Mouse (Mus musculus) urinary bladder, postnatal 25 days (tissue): ENCODE data around the gene Rdm1.

ENCODE experiments used
- DNase-seq: peaks from one replicate; pipeline ENCODE4 v3.0.0; 2022; ENCODE audit warnings: low spot score

The Rdm1 gene

GRCm38 (mm10) chr11:101657886-101658750, 31.1 kb downstream of the Rdm1 start:
- peak; percentile 78 for DNase-seq

GRCm38 (mm10) chr11:101658751-101659558, 32.0 kb downstream of the Rdm1 start:
- peak; percentile 55 for DNase-seq

- DNase-seq, result no peak
Observed at GRCm38 (mm10) chr11:101661191-101661590, 34.2 kb downstream of the Rdm1 start.

- no peak for DNase-seq
Observed at GRCm38 (mm10) chr11:101661786-101662185, 34.8 kb downstream of the Rdm1 start.

GRCm38 (mm10) chr11:101663229-101664027, 36.4 kb downstream of the Rdm1 start:
- DNase-seq, result no peak

GRCm38 (mm10) chr11:101664825-101665635, 38.0 kb downstream of the Rdm1 start, which contains the start of gene Arl4d:
Gene Arl4d, plus strand, starts transcription at chr11:101665541.
- peak; percentile 96 for DNase-seq

- DNase-seq, result no peak
Observed at GRCm38 (mm10) chr11:101665636-101665992, 38.6 kb downstream of the Rdm1 start.

- no peak for DNase-seq
Observed at GRCm38 (mm10) chr11:101666626-101667345, 39.8 kb downstream of the Rdm1 start.

- no peak for DNase-seq
Observed at GRCm38 (mm10) chr11:101667871-101668532, 41.0 kb downstream of the Rdm1 start.

- no peak for DNase-seq
Observed at GRCm38 (mm10) chr11:101668546-101669261, 41.7 kb downstream of the Rdm1 start.

GRCm38 (mm10) chr11:101670334-101670733, 43.3 kb downstream of the Rdm1 start:
- no peak for DNase-seq

GRCm38 (mm10) chr11:101671255-101671654, 44.3 kb downstream of the Rdm1 start:
- DNase-seq, result no peak

GRCm38 (mm10) chr11:101673010-101673642, 46.1 kb downstream of the Rdm1 start:
- no peak for DNase-seq

GRCm38 (mm10) chr11:101674106-101674505, 47.1 kb downstream of the Rdm1 start:
- DNase-seq, result no peak

- DNase-seq, result no peak
Observed at GRCm38 (mm10) chr11:101675349-101675748, 48.4 kb downstream of the Rdm1 start.

GRCm38 (mm10) chr11:101677655-101678054, 50.7 kb downstream of the Rdm1 start:
- no peak for DNase-seq

GRCm38 (mm10) chr11:101678770-101679169, 51.8 kb downstream of the Rdm1 start:
- no peak for DNase-seq

GRCm38 (mm10) chr11:101679907-101680306, 52.9 kb downstream of the Rdm1 start:
- DNase-seq, result no peak
